Mouse (Mus musculus) erythroblast, embryonic 14.5 days (primary cell): ENCODE results near the gene Arhgef11.

Source experiments
- GATA1 ChIP-seq: IDR thresholded peaks from 2 replicates; pipeline ENCODE4 v1.6.1; 2012; ENCODE audit warnings: low read length, inconsistent platforms, mixed read lengths
- TAL1 ChIP-seq: IDR thresholded peaks from 3 replicates; pipeline ENCODE4 v1.6.1; 2012; ENCODE audit warnings: low read length, inconsistent platforms, mixed read lengths

GRCm38 (mm10) chr3:87575766-87576165 lies 41.6 kb upstream of the Arhgef11 start:
- TF ChIP-seq GATA1 (no peak), TAL1 (no peak)
